Mouse (Mus musculus) MEL (cell line): Measurements from ENCODE around the gene Mansc1.

Source experiments
- CTCF ChIP-seq, 3 experiments: IDR thresholded peaks in 2 of 3; conservative IDR thresholded peaks in 1 of 3; 2 replicates each; pipeline ENCODE4 v1.5.1; 2011 to 2012; ENCODE audit warnings: low read length in 3 of 3, low read depth in 2 of 3, mild to moderate bottlenecking in 2 of 3, improper control_type of control experiment in 1 of 3, inconsistent platforms in 1 of 3, mixed read lengths in 1 of 3, moderate library complexity in 1 of 3; ENCODE audit not compliant: control insufficient read depth in 1 of 3, insufficient read depth in 1 of 3, poor library complexity in 1 of 3, severe bottlenecking in 1 of 3
- E2F4 ChIP-seq: IDR thresholded peaks from 2 replicates; pipeline ENCODE4 v1.6.1; 2011; ENCODE audit warnings: low read depth, low read length, improper control_type of control experiment, borderline replicate concordance
- EP300 ChIP-seq, 2 experiments: IDR thresholded peaks; 2 replicates each; pipeline ENCODE4 v1.6.1; 2011; ENCODE audit warnings: improper control_type of control experiment in 2 of 2, low read length in 2 of 2, low read depth in 1 of 2, mild to moderate bottlenecking in 1 of 2
- GATA1 ChIP-seq: IDR thresholded peaks from 2 replicates; pipeline ENCODE4 v1.6.1; 2011; ENCODE audit warnings: low read depth, low read length, improper control_type of control experiment
- HCFC1 ChIP-seq: IDR thresholded peaks from 2 replicates; pipeline ENCODE4 v1.6.1; 2012; ENCODE audit warnings: low read depth, mild to moderate bottlenecking, inconsistent platforms, low read length, improper control_type of control experiment, moderate library complexity
- MAFK ChIP-seq: IDR thresholded peaks from 2 replicates; pipeline ENCODE4 v1.6.1; 2011; ENCODE audit warnings: low read depth, mild to moderate bottlenecking, low read length, improper control_type of control experiment, borderline replicate concordance
- MAX ChIP-seq: IDR thresholded peaks from 2 replicates; pipeline ENCODE4 v1.6.1; 2011; ENCODE audit warnings: low read length, improper control_type of control experiment
- MYB ChIP-seq: IDR thresholded peaks from 2 replicates; pipeline ENCODE4 v1.6.1; 2011; ENCODE audit warnings: mild to moderate bottlenecking, low read depth, low read length, improper control_type of control experiment
- POLR2A ChIP-seq, 2 experiments: IDR thresholded peaks; 2 replicates each; pipeline ENCODE4 v1.6.1; 2011 to 2012; ENCODE audit warnings: low read length in 2 of 2, mild to moderate bottlenecking in 2 of 2, control low read depth in 1 of 2, improper control_type of control experiment in 1 of 2, low read depth in 1 of 2, moderate library complexity in 1 of 2; ENCODE audit not compliant: control insufficient read depth in 1 of 2, insufficient read depth in 1 of 2, poor library complexity in 1 of 2
- RCOR1 ChIP-seq: IDR thresholded peaks from 2 replicates; pipeline ENCODE4 v1.6.1; 2012; ENCODE audit warnings: low read depth, mild to moderate bottlenecking, inconsistent platforms, low read length, improper control_type of control experiment
- SIN3A ChIP-seq: IDR thresholded peaks from 2 replicates; pipeline ENCODE4 v1.6.1; 2012; ENCODE audit warnings: low read length, improper control_type of control experiment, inconsistent platforms
- SMC3 ChIP-seq: IDR thresholded peaks from 2 replicates; pipeline ENCODE4 v1.6.1; 2011; ENCODE audit warnings: low read depth, low read length, improper control_type of control experiment
- ZC3H11A ChIP-seq: IDR thresholded peaks from 2 replicates; pipeline ENCODE4 v1.6.1; 2012; ENCODE audit warnings: low read depth, mild to moderate bottlenecking, inconsistent platforms, low read length, improper control_type of control experiment
- ZNF384 ChIP-seq: IDR thresholded peaks from 2 replicates; pipeline ENCODE4 v1.6.1; 2012; ENCODE audit warnings: low read depth, mild to moderate bottlenecking, inconsistent platforms, low read length, improper control_type of control experiment

GRCm38 (mm10) chr6:134599239-134599638 is 33.0 kb downstream of the Mansc1 start:
- TF ChIP-seq RCOR1 = no peak
- TF ChIP-seq POLR2A (IDR thresholded peaks at IDR 0.05; ENCODE audit: control insufficient read depth in 1 of 2, insufficient read depth in 1 of 2, low read depth in 1 of 2, low read length in 2 of 2, poor library complexity in 1 of 2) = no peak
- no peak for TF ChIP-seq HCFC1
- TF ChIP-seq MAFK = no peak
- TF ChIP-seq CTCF (IDR thresholded peaks at IDR 0.05 in 2 of 3, conservative IDR thresholded peaks at IDR 0.05 in 1 of 3; ENCODE audit: control insufficient read depth in 1 of 3, insufficient read depth in 1 of 3, low read depth in 2 of 3, low read length in 3 of 3, poor library complexity in 1 of 3, severe bottlenecking in 1 of 3) = no peak
- TF ChIP-seq ZC3H11A = no peak
- no peak for TF ChIP-seq ZNF384
- TF ChIP-seq GATA1 = no peak
- TF ChIP-seq E2F4 = no peak
- TF ChIP-seq SIN3A = no peak
- no peak for TF ChIP-seq MAX
- TF ChIP-seq SMC3 = no peak
- no peak for TF ChIP-seq MYB
- TF ChIP-seq EP300 (IDR thresholded peaks at IDR 0.05; ENCODE audit: low read depth in 1 of 2, low read length in 2 of 2) = no peak
